Mouse (Mus musculus): ENCODE measurements around the gene Atg3. TPM values are rescaled to one million over a fixed set of nuclear protein-coding genes. Genes with fewer than 3 reads are reported as not detected.
A peak's percentile ranks its signal among the peaks of the same experiment; 100 is the strongest.

Atg3 gene
- 10 to 100 TPM; 43.5 to 44.0 TPM for total RNA-seq (2021)

DNA sequence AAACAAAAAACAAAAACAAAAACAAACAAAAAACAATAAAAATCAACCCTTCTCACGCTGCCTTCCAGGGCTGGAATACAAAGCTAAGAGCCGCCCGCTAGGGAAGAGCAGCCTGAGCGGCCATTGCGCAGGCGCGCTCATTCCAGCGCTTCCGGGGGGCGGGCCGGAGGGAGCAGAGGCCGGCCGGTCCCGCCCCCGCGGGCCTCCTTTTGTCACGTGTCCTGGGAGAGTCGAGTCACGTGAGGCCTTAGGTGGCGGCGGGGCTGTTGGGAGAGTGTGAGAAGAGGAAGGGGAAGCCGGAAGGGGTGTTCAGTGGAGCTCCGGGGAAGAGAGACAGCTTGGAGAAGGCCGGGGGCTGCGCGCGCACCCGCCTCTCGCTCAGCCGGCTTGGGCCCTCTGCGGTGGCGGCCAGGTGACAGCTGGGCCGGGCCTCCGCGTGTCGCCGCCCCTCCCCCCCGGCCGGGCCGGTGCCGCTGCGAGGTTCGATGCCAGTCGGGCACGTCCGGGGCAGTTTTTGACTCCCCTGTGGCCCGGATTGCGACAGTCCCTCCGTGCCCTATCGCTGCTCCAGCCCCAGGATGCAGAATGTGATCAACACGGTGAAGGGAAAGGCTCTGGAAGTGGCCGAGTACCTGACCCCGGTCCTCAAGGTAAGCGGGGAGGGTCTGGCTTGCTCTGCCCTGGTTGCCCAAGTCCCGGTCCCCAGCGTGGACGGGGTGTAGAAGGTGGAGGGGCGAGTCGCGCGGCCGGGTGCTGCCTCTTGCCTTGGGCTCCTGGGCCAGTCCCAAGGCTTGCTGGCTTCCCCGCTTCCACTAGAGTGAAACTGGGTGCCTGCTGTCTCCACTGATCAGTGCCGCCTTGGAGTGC, at the start of gene Atg3, which contains the start of gene Slc35a5:
TSS of gene Atg3 (plus strand) at position 264 of the 867 bp plus-strand sequence.
TSS of gene Slc35a5 (minus strand) at position 185 of the 867 bp plus-strand sequence.
- peak; percentile 82 to 90 for DNase-seq (ENCODE audit: extremely low spot score in 1 of 2, low spot score in 1 of 2)

DNA sequence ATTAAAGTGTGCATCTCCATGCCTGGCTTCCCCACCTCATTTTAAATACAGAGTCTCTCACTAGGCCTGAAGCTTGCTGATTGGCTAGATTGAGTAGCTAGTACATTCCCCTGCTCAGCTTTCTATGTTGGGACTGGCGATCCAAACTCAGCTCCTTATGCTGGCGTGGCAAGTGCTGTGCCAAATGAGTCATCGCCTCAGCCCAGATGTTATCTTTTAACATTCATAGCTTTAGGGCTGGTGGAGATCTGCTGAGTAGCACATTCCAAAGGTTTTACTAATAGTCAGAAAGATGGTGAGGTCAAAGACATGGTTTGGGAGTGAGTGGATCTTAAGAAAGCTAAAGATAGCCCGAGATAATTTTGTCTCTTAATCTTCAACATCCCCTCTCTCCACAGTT, 48.1 kb upstream of the Atg3 start:
- DNase-seq (ENCODE audit: extremely low spot score in 1 of 2, low spot score in 1 of 2) = no peak

DNA sequence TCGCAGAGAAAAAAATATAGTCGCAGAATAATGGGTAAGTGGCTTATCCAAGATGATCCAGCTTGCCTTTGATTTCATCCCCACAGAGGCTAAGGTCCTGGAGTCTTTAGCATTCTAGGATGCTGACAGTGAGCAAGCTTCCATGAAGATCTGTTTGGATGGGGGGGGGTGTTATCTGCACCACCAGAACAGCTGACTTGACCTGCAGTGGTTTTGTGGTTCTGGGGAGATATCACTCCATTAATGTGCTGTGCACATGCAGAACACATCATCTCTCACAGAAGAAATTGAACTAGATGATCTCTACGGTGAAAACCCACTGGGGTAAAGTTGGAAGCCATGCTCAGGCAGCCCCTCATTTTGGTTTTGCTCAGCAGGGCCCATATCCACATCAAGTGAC, 41.4 kb upstream of the Atg3 start:
- DNase-seq (ENCODE audit: extremely low spot score in 1 of 2, low spot score in 1 of 2) = no peak

DNA sequence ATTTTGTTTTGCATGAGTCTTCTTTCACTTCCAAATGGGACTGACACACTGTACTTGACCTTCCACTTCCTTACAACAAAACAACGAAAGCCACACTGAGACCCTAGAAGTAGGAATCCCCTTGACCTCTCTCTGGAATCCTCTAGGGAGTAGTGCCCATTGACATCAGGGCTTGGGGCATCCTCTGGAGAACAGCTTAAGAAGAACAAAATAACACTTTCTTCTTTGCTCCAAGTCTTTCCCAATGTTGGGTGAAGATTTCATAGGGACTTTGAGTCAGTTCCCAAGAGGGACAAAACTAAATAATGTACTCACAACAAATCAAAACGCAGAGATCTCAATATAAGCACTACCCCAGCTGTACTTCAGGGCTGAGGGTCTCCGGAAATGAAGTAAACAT, 39.8 kb upstream of the Atg3 start:
- DNase-seq (ENCODE audit: extremely low spot score in 1 of 2, low spot score in 1 of 2) = no peak

DNA sequence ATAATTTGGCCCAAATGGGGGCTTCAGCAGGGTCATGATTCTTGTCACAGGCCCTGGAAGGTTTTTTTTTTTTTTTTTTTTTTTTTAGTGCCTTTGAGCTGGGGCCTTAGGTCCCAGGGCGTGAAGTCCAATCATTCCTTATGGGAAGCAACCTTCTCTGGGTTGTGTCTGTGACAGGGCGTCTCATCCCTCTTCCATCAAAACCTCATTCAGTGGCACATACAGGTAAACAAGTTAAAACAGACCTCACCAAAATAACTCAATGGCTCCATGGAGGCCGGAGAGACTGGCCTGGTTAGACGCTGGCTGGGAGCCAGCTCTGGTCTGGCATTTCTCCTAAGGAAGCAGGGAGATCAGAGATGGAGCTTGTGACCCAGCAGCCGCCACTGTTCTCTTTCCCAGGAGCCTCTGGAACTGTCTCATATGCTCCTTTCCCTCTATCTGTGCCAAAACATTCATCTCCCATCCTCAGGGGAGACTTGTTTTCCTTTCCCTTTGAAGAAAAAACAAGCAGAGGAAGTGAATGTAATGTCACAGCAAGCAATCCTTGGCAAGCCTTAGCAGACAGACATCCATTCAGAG, 37.6 kb upstream of the Atg3 start:
- peak in 1 of 2 experiments; percentile 40 for DNase-seq (ENCODE audit: extremely low spot score in 1 of 2, low spot score in 1 of 2)

DNA sequence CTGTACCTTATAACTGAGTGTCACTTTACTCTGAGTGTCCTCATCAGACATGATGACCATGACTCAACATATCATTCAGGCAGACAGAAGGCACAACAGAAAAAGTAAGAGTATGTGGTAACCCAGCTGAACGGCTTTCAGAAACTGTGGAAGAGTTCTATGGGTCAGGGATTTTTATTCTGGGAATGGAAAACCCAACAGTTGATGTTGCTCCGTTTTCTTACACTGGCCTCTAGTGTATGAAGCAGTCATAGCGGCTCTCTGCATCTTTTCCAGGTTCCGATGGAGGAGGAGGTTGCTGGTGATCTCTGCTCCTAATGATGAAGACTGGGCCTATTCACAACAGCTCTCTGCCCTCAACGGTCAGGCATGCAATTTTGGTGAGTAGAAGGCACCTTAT, 36.0 kb upstream of the Atg3 start:
- no peak for DNase-seq (ENCODE audit: extremely low spot score in 1 of 2, low spot score in 1 of 2)

DNA sequence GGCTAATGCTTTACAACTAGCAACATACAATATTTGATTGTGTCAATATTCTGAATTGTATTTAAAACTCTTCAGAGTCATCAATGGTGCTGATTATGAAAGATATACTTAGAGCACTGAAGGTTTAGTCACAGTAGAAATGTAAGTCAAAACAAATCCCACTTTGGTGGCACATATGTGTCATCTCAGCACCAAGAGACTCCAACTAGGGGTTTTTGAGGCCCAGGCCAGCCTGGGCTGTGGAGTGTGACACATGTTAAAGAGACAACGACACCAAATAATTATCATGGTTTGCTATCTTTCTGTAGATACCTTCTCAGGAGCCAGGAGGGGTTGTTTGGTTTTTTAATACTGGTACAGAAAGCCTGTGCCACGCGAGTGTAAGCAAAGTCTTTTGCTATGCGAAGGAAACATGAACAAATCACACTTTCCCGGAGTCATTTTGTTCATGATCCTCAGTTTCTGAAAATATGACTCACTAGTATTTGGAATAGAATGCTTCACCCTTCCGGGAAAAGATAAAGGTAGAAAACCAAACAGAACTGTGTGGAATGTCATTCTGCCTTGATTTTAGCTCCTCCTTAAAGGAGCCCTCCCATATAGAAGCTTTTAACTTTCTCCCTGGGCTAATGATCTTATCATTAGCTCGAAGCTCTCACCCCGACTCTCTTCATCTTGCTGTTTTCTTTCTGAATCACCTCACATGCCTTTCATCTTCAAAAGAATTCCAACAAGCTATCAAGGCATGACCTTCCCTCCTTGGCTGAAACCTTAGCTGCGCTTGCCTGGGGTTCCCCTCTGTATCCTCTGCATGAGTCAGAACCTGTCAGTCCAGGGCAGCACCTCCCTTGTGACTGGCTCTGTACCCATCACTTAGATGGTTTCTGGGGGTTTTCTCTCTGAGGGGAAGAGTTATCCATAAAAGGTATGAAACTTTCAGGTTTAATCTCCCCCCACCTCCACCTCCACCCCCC, 34.1 kb upstream of the Atg3 start:
- DNase-seq (ENCODE audit: extremely low spot score in 1 of 2, low spot score in 1 of 2) = no peak

DNA sequence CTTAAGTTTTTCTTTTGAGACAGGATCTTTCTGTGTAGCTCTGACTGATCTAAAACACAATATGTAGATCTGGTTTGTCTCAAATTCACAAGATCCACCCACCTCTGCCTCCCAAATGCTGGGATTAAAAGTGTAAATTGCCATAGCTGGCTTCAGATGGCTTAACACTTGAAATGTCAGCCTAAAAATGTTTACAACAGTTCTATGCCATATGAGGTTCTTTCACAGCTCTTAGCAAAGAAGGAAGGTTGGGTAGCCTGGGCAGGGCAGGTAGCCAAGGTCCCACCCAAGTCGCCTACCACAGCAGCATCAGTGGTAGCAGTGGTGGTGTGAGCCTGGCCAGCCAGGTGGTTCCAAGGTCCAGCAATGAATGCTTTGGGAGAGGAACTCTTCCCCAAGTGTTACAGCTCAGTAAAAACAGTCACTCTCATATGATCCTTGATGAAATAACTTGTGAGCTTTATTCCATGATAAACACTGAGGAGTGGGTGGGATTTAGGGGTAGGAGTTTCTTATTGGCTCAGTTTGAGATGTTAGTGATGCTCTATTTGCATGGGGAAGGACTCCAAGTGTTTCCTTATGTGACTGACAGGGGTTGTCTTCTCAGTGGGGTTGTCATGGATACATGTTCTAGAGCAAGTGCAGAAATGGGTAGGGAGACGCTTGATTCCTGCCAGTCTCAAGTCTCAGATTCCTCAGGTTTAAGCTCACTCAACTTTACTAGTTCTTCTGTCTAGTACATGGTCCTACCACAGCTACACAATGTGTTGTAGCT, 30.5 kb upstream of the Atg3 start:
- no peak for DNase-seq (ENCODE audit: extremely low spot score in 1 of 2, low spot score in 1 of 2)

DNA sequence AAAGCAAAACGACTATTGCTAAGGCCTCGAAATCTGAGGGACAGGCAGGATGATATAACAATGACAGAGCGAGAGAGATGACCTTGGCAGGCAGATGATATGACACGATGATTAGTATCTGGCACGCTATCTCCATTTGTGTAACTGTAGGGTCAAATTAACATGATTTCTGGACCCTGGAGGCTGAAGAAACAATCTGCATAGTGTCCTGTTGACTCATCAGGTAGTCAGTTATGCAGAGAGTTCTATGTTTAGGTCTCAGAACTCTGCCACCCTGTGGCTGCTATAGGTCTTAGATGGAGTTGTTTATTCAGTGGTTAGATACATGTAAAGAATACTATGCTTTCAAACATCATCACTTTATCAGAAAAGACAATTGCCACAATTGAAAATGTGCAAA, 16.9 kb upstream of the Atg3 start:
- DNase-seq (ENCODE audit: extremely low spot score in 1 of 2, low spot score in 1 of 2) = no peak

DNA sequence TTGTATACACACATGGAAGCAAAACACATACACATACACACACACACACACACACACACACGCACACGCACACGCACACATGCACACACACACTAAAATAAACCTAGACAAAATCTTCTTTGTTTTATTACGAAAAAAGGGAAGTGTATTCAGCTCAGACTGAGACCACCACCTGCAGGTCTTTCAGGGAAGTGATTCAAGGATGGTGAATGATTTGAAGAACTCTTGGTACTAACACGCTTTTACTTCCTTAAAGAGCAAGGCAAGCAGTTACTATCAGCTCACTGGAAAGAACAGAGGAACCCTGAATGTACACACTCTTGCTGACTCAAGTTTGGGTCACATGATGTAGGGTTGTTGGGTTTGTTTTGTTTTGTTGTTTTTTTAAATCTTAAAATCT, 16.0 kb upstream of the Atg3 start:
- no peak for DNase-seq (ENCODE audit: extremely low spot score in 1 of 2, low spot score in 1 of 2)

DNA sequence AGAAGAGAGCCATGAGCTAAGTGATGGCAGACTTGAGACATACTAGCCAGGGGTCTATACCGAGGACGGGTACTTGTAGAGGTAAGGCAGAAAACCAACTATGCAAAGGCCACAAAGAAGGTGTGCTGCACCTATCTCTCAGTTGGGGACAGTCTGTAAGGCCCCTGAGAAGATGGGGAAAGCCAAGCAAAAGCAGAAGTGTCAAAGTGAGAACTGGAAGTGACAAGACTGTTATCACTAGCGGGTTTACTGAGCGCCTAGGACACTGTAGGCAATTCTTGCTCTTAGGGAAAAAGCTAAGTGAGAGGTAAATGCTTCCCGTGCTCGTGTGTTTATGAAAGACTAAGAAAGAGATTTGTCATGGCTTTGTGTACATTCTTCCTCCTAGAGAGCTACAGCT, 13.5 kb upstream of the Atg3 start:
- DNase-seq (ENCODE audit: extremely low spot score in 1 of 2, low spot score in 1 of 2) = no peak

DNA sequence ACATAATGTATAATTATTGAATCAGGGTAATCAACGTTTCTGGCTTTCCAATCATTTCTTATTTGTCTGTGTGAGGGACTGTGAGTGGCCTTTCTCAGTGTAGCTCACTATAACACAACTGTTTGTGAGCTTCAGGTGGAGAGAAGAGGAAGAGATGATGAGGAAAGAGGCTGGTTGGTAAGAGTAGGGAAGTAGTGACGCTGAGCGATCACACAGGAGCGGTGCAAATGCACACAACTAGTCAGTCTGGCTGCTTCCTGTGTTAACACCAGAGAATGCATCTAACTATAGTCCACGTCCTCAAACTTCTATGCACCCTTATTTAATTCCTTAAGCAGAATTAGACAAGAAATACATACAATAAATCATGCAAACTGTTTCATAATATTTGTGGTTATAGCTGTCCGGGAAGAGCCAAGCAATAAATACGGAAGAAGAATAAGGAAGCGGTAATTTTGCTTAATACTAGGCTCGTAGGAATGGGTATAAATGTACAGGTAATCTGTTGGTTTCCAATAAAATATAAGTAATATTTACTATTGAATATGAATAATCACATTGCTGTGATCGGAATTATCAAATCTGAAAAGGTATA, 10.0 kb upstream of the Atg3 start:
- DNase-seq (ENCODE audit: extremely low spot score in 1 of 2, low spot score in 1 of 2) = no peak

DNA sequence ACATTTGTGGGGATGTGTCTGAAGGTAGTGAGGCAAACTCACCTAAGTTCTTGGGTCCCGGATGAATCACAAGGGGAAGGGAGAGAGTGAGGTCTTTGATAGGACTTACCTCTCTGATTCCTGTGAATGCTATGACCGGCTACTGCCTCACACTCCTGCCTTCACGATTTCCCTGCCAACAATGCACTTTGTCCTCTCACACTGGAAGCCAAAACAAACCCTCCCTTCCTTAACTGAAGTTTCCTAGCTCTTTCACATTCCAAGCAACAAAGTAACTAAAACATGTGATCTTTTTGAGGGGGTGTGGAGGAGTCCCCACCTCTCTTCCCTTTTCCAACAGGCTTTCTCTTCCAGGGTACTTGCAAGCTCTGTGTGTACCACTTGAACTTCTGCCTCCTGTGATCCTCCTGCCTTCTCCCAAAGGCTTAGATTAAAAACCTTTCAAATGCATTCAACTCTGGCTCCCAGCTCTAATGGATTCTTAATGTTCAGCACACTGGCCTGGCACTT, 3.8 kb upstream of the Atg3 start:
- DNase-seq (ENCODE audit: extremely low spot score in 1 of 2, low spot score in 1 of 2) = no peak

DNA sequence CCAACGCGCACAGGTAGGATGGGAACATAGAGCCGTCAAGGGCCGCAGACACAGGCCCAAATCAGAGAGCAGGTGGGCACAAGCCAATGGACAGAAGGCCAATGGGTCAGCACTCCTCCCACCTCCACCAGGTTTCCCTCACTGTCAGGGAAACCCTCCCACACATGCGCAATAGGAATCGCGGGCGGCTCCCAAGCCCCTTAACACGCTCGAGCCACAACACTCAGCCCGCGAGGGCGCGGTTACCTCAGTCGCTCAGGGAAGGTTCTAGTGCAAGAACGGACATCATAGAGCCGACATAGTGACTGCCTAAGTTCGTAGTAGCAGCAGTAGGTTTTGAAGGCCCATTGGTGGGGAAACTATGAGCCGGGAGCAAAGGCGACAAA, 456 bp upstream of the Atg3 start:
- DNase-seq (ENCODE audit: extremely low spot score in 1 of 2, low spot score in 1 of 2) = peak; percentile 53 to 54

DNA sequence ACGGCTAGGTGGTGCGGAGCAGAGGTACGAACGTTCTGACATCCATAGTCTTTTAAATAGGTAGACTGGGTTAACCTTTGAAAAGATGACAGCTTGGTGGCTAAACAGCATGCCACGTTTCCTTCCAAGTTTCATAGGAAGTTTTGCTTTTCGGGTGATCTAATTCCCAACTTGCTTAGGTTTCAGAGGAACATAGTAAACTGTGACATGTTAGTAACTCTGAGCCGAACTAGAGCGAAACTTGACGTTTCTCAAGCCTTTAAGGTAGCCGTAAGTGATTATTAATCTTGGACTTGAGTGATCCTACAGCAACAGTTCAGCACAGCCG, 768 bp downstream of the Atg3 start:
- DNase-seq (ENCODE audit: extremely low spot score in 1 of 2, low spot score in 1 of 2) = no peak

DNA sequence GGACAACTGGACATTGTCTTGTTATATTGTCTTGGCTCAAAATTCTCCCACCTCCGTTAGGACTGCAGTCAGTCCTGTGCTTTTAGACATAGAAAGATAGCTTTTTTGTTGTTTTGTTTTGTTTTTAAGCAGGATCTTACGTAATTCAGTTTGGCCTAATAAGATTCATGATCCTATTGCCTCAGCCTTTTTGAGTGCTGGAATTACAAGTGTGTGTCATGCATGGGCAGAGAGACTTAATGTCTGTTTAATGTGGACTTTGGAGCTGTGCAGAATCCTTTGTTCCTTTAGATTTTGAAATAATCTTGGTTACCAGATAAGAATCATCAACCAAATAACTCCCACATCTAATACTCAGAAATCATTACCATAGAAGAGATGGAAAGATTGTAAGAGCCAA, 20.0 kb downstream of the Atg3 start:
- no peak for DNase-seq (ENCODE audit: extremely low spot score in 1 of 2, low spot score in 1 of 2)

DNA sequence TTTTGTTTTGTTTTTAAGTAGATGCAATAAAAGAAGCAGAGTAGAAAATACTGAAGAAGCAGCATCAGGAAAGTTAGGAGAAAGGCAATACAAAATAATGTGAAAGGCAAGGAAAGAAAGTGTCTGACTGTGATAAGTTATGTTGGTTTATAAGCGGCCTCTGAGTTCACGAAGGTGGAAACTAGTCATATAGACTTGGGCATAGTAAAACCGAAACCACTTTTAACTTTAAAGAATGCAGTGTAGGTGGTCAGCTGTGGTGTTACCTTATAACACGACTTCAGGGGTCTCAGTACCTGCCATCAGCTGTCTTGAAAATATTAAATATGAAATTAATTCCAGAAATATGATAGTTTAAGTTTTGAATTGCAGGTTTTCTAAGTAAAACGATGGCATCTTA, 23.2 kb downstream of the Atg3 start:
- DNase-seq (ENCODE audit: extremely low spot score in 1 of 2, low spot score in 1 of 2) = no peak

DNA sequence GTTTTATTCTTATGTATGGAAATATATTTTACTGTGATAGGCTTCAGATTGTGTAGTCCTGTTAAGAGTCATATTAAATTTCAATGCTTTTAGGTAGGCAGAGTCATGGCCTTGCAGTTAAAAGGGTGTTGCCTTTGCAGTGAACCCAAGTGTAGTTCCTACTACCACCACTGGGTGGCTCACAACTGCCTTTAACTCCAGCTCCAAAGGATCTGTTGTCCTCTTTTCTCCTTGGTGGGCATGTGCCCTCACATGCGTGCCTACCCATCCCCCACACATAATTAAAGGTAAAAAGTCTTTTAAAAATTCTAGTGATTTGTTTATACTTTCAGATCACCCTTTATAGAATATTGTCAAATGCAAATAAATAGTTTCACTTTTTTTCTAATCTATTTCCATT, 34.0 kb downstream of the Atg3 start:
- DNase-seq (ENCODE audit: extremely low spot score in 1 of 2, low spot score in 1 of 2) = peak; percentile 36 to 85

DNA sequence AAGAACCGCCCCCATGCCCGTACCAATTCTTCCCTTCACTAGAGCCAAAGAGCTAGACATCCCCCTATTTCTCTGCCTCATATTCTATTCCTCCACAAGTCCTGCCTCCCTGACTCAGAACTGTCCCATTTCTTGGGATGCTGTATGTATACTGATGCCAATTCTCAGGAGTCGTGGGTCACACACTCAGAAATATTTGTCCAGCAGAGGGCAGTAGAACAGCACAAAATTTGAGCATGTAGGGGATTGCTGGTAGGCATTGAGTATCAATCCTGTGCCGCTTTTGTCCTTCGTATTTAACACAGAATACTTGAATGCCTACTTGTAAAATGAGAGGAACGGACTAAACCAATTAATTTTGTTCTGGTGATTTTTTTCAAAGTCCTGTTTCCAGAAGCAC, 38.2 kb downstream of the Atg3 start:
- DNase-seq (ENCODE audit: extremely low spot score in 1 of 2, low spot score in 1 of 2) = peak; percentile 25 to 65

DNA sequence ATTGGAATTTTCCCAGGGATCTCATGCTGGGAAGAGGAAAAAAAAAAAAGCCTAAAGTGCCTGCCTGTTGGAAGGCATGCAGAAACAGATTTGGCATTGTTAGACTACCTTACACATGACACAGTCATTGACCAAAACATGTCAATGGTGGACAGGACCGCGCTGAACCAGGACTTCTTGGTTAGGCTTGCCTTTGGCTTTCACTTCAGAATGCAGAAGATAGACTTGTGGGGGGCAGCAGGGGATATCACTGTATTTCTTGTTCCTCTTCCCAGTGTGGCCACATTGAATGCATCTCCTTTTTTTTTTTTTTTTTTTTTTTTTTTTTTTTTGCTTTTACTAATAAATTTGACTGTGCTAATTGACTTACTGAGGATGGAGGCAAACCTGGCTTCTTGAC, 42.8 kb downstream of the Atg3 start:
- DNase-seq (ENCODE audit: extremely low spot score in 1 of 2, low spot score in 1 of 2) = no peak
